Mouse (Mus musculus) induced T-regulatory cell, adult 2 months (primary cell): ENCODE results near the gene Cenpx.

Source experiments
- DNase-seq: peaks from one replicate; pipeline ENCODE4 v3.0.0-alpha.2; 2012; ENCODE audit warnings: low read depth

Gene Cenpx

GRCm38 (mm10) chr11:120723509-120723908 is 10.0 kb upstream of the Cenpx start:
- no peak for DNase-seq

GRCm38 (mm10) chr11:120722761-120723382 is 9.3 kb upstream of the Cenpx start:
- no peak for DNase-seq

- no peak for DNase-seq
These were observed 8.6 kb upstream of the Cenpx start for GRCm38 (mm10) chr11:120722067-120722630.

GRCm38 (mm10) chr11:120721124-120722066 is 7.9 kb upstream of the Cenpx start, which contains the start of gene Rac3:
TSS of gene Rac3 (plus strand) at chr11:120721470.
- peak; percentile 56 for DNase-seq

GRCm38 (mm10) chr11:120720450-120720849 is 6.9 kb upstream of the Cenpx start:
- DNase-seq = peak; percentile 97

GRCm38 (mm10) chr11:120719841-120720376 is 6.4 kb upstream of the Cenpx start:
- no peak for DNase-seq

- no peak for DNase-seq
These were observed 5.7 kb upstream of the Cenpx start for GRCm38 (mm10) chr11:120719242-120719641.

GRCm38 (mm10) chr11:120715131-120715530 is 1.6 kb upstream of the Cenpx start:
- no peak for DNase-seq

- DNase-seq = no peak
These were observed 1.0 kb upstream of the Cenpx start for GRCm38 (mm10) chr11:120714546-120714945.

GRCm38 (mm10) chr11:120712771-120713568 is 568 bp downstream of the Cenpx start:
- DNase-seq = peak; percentile 85

GRCm38 (mm10) chr11:120711980-120712604 is 1.4 kb downstream of the Cenpx start:
- no peak for DNase-seq

GRCm38 (mm10) chr11:120710672-120711071 is 2.9 kb downstream of the Cenpx start:
- no peak for DNase-seq

- DNase-seq = no peak
These were observed 4.0 kb downstream of the Cenpx start for GRCm38 (mm10) chr11:120709551-120709950.

- no peak for DNase-seq
These were observed 5.6 kb downstream of the Cenpx start for GRCm38 (mm10) chr11:120707969-120708368.

- DNase-seq = no peak
These were observed 6.3 kb downstream of the Cenpx start for GRCm38 (mm10) chr11:120707225-120707624.

- DNase-seq = no peak
These were observed 7.4 kb downstream of the Cenpx start for GRCm38 (mm10) chr11:120706120-120706519.

- DNase-seq = no peak
These were observed 8.8 kb downstream of the Cenpx start for GRCm38 (mm10) chr11:120704486-120705325.

GRCm38 (mm10) chr11:120703696-120704454 is 9.7 kb downstream of the Cenpx start:
- no peak for DNase-seq

GRCm38 (mm10) chr11:120697741-120698140 is 15.8 kb downstream of the Cenpx start:
- DNase-seq = no peak

GRCm38 (mm10) chr11:120696568-120696967 is 17.0 kb downstream of the Cenpx start:
- DNase-seq = no peak
